Mouse (Mus musculus) cerebellum, adult 2 months (tissue): Measurements from ENCODE around the gene Abcb11. TPM values are rescaled to one million over a fixed set of nuclear protein-coding genes. Genes with fewer than 3 reads are reported as not detected.
"Not testable (repeated sequence)": the region's sequence is repeated elsewhere in the genome, so short reads cannot be mapped to it uniquely, and the experiment has no call there.

Experiments used
- DNase-seq, 2 experiments: peaks; one replicate each; pipeline ENCODE4 v3.0.0; 2021
- H3K27ac ChIP-seq: fragments of 200-500 bp; 2 replicates; pipeline ENCODE4 v1.5.1; 2012; ENCODE audit warnings: low read length, control low read depth, inconsistent platforms; ENCODE audit not compliant: insufficient read depth
- H3K27me3 ChIP-seq: fragments of 200-500 bp; 2 replicates; pipeline ENCODE4 v1.6.1; 2012; ENCODE audit warnings: inconsistent platforms, mild to moderate bottlenecking, low read length, moderate library complexity; ENCODE audit not compliant: control insufficient read depth, insufficient read depth
- H3K4me1 ChIP-seq: fragments of 200-500 bp; 2 replicates; pipeline ENCODE4 v1.6.1; 2011; ENCODE audit warnings: low read length; ENCODE audit not compliant: control insufficient read depth, insufficient read depth
- H3K4me3 ChIP-seq: fragments of 200-500 bp; replicated peaks from 2 replicates; pipeline ENCODE3; 2011; ENCODE audit warnings: mild to moderate bottlenecking, low read depth, low read length, control low read depth; ENCODE audit not compliant: insufficient read depth
- CTCF ChIP-seq: fragments of 200-500 bp; IDR thresholded peaks from 2 replicates; pipeline ENCODE4 v1.5.1; 2011; ENCODE audit warnings: low read depth, mild to moderate bottlenecking, control low read depth, low read length, moderate library complexity, borderline replicate concordance; ENCODE audit not compliant: insufficient read depth
- POLR2A ChIP-seq: fragments of 200-500 bp; IDR thresholded peaks from 2 replicates; pipeline ENCODE4 v1.6.1; 2011; ENCODE audit warnings: low read length, control low read depth, borderline replicate concordance; ENCODE audit not compliant: insufficient read depth
- WGBS: fragments of 180-500 bp; shearing (Covaris S2); methylation state at CpG from one replicate; pipeline ENCODE4 v1.1.7; 2018; 5-methylcytosine and 5-hydroxymethylcytosine counted together
- polyA plus RNA-seq: library from polyadenylated mRNA; depleted of rRNA; stranded (reverse); fragments of >200 nt; gene quantifications from 2 replicates; pipeline ENCODE4 v1.2.3, GENCODE M21; 2012

Gene Abcb11
- polyA plus RNA-seq, 1 experiment = not detected

DNA sequence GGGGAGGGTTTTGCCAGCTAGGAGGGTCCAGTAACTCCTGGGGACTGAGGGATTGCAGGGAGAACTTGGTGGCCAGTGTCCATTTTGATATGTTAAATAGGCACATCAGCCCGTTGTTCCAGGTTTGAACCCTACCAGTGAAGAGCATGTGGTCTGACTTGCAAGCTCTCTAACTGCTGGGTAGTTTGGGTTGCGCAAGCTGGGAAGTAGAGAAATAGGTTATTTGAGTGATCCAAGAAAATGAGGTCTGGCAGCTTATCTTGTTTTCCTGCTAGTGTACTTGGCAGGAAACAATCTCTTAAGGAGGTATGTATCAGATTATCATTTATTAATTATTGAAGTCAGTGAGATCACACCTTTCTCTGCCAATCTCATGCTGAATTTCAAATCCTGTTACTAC, 22.4 kb upstream of the Abcb11 start:
- Histone ChIP-seq H3K4me1 (no peaks in the 10 kb centered on the region), H3K27ac (no peak overlapping the region), H3K4me3 (no peak overlapping the region), H3K27me3 (no peaks in the 10 kb centered on the region)
- no peak for DNase-seq
- 85% methylated on average over 2 of the region's 2 CpGs for WGBS
- no peak for TF ChIP-seq POLR2A
- TF ChIP-seq CTCF = no peak

GRCm38 (mm10) chr2:69355402-69355801, 13.0 kb upstream of the Abcb11 start:
- not testable (repeated sequence) for H3K27ac ChIP-seq, DNase-seq, H3K4me1 ChIP-seq, H3K27me3 ChIP-seq, H3K4me3 ChIP-seq

- no peak overlapping the region for H3K27ac ChIP-seq
- H3K4me3 ChIP-seq = no peak overlapping the region
- no peaks in the 10 kb centered on the region for H3K4me1 ChIP-seq
- no peak for DNase-seq
- WGBS = 92% methylated on average over 6 of the region's 6 CpGs
- TF ChIP-seq POLR2A (no peak), CTCF (no peak)
- H3K27me3 ChIP-seq = no peaks in the 10 kb centered on the region
Measured at GRCm38 (mm10) chr2:69341506-69341905, 910 bp downstream of the Abcb11 start.

GRCm38 (mm10) chr2:69331523-69331922, 10.9 kb downstream of the Abcb11 start:
- H3K4me3 ChIP-seq, H3K27me3 ChIP-seq, H3K4me1 ChIP-seq, H3K27ac ChIP-seq, DNase-seq: not testable (repeated sequence)
- WGBS = 95% methylated on average over 6 of the region's 6 CpGs

GRCm38 (mm10) chr2:69328509-69329163, 13.8 kb downstream of the Abcb11 start:
- no peaks in the 10 kb centered on the region for H3K4me1 ChIP-seq
- TF ChIP-seq CTCF (no peak), POLR2A (no peak)
- DNase-seq = no peak
- H3K27me3 ChIP-seq = no peaks in the 10 kb centered on the region
- no peak overlapping the region for H3K4me3 ChIP-seq
- no peak overlapping the region for H3K27ac ChIP-seq
- WGBS = 65% methylated on average over 5 of the region's 5 CpGs

DNA sequence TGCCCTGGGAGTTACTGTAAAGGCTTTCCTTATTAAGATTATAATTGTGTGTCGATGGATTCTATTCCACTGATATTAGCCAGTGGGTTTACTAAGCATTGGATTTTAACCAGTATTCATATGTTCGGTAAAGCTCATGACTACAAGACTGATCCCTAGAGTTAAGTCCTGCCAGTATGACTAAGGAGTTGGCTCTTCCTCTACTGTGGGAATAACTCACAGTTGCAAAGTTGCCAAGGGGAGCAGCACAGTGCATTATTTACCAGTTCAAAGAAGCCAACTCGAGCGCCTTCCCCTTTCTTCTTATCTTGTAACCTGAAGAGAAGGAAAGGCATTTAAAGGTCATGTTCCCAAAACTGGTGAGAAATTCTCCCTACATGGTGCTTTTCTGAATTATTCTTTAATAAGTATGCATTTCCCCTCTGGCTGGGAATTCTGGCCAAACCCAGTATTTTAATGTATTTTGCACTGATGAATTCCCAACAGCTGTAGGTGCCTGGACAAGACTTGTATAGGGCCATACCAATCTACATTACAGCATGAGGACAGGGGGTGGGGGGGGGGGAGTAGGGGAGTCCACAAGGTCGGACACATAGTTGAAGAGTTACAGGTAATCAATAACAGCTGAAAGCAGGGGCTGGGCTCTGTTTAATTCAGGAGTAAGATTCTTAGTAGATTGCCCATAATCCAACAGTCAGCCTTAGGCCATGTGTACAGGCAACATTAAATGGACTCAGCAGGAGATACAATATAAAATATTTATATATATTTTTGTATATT, 17.3 kb downstream of the Abcb11 start:
- DNase-seq = no peak
- Histone ChIP-seq H3K27me3 (no peaks in the 10 kb centered on the region), H3K27ac (no peak overlapping the region), H3K4me3 (no peak overlapping the region), H3K4me1 (no peaks in the 10 kb centered on the region)
- 78% methylated on average over 5 of the region's 5 CpGs for WGBS
- no peak for TF ChIP-seq POLR2A

- TF ChIP-seq POLR2A = no peak
- no peak for TF ChIP-seq CTCF
- DNase-seq = no peak
- H3K27ac ChIP-seq = no peak overlapping the region
- H3K4me1 ChIP-seq = no peaks in the 10 kb centered on the region
- no peaks in the 10 kb centered on the region for H3K27me3 ChIP-seq
- H3K4me3 ChIP-seq = no peak overlapping the region
- 80% methylated on average over 4 of the region's 4 CpGs for WGBS
Measured at GRCm38 (mm10) chr2:69323018-69323417, 19.4 kb downstream of the Abcb11 start.

DNA sequence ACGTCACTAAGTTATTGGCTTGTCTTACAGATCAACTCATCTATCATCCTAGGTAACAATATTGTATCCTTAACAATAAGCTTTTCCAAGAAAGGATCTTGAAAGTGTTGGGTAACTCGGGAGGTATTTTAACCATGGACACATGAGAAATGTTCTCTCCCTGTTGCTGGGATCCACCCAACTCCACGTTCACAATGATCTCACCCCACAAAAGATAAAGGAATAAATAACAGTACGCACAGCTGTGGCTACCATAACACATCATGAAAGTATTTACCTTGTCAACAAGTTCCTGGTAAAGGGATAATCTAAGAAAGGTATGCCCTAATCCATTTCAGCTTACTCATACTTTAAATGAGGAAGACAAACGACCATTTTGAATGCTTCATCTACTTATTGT, 21.0 kb downstream of the Abcb11 start:
- 78% methylated on average over 5 of the region's 5 CpGs for WGBS
- Histone ChIP-seq H3K27ac (no peak overlapping the region), H3K4me1 (no peaks in the 10 kb centered on the region), H3K27me3 (no peaks in the 10 kb centered on the region), H3K4me3 (no peak overlapping the region)
- DNase-seq = no peak
- no peak for TF ChIP-seq CTCF
- no peak for TF ChIP-seq POLR2A

GRCm38 (mm10) chr2:69311337-69311736, 31.1 kb downstream of the Abcb11 start:
- no peak for TF ChIP-seq POLR2A
- no peak for TF ChIP-seq CTCF
- WGBS = 94% methylated on average over 4 of the region's 4 CpGs
- DNase-seq = no peak
- Histone ChIP-seq H3K27me3 (no peaks in the 10 kb centered on the region), H3K4me1 (no peaks in the 10 kb centered on the region), H3K27ac (no peak overlapping the region), H3K4me3 (no peak overlapping the region)
